Mouse (Mus musculus): ENCODE results near the gene Glg1. TPM values are rescaled to one million over a fixed set of nuclear protein-coding genes. Genes with fewer than 3 reads are reported as not detected.
A peak's percentile ranks its signal among the peaks of the same experiment; 100 is the strongest.

Glg1 gene
- total RNA-seq, 1 experiment from 2014 or later = 135 TPM

DNA sequence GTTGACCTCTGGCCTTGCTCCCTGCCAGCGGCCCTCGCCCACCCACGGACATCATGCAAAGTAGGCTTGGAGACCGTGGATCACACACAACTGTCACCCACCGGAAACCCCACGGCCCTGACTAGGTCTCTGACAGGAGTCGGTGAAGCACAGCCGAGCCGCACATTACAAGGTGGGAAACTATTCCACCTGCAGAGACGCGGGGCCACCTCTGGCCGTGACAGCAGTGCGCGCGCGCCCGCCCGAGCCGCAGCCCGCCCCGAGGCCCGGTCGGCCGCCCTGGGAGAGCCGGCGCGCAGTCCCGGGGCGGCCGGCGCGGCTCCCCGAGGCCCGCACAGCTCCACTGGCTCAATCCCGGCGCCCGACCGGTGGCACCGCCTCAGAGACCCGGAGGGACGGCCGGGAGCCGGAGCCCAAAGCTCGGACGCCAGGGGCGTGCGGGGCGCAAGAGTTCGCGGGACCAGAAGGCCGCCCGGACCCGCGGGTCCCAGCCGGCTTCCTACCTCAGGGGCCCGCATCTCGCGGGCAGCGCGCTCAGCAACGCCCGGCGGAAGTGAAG lies 114.0 kb downstream of the Glg1 start:
- DNase-seq = peak; percentile 16

GRCm38 (mm10) chr8:111142521-111142920 lies 116.5 kb downstream of the Glg1 start:
- no peak for DNase-seq

DNA sequence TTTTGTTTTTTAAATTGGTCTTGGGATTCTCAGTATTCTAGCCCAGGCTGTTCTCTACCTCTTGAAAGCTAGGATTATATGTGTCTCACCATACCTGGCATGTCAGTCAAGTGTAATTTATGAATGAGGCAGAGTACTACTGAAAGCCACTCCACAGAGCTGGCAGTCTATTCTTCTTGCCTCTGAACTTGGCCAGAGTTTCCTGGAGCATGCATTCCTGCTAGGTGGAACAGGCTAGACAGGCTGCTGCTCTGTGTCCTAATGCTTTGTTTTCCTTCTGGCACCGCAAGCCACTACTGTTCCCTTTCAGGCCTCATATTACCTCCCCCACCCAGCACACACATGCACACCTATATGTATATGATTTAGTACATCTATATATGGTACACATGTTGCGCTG lies 128.3 kb downstream of the Glg1 start:
- no peak for DNase-seq

GRCm38 (mm10) chr8:111119481-111119880 lies 139.5 kb downstream of the Glg1 start:
- DNase-seq = no peak

GRCm38 (mm10) chr8:111114891-111115290 lies 144.1 kb downstream of the Glg1 start:
- no peak for DNase-seq

Small RNAs within 50 kb of the gene (microRNA-seq; reads per million reads assigned to microRNA genes)
- gene Gm23193 = 0 reads per million in 2 experiments

Other genes with a start within 250 kb of the Glg1 start
- 9.3 and 12.4 TPM in 2 replicates for gene Ddx19b, start 227.5 kb downstream of the Glg1 start, total RNA-seq (2021)
- gene Aars, start 226.1 kb downstream of the Glg1 start, total RNA-seq (2021) = 163 and 173 TPM in 2 replicates
- not detected in 2 replicates for gene Exosc6, start 202.9 kb downstream of the Glg1 start, total RNA-seq (2021)
- gene Clec18a, start 166.8 kb downstream of the Glg1 start, total RNA-seq (2021) = not detected in 2 replicates
- 33.4 and 43.5 TPM in 2 replicates for gene Pdpr, start 164.6 kb downstream of the Glg1 start, total RNA-seq (2021)
- gene Rfwd3, start 41.0 kb upstream of the Glg1 start, total RNA-seq (2021) = 67.2 and 88.7 TPM in 2 replicates
- gene Mlkl, start 79.0 kb upstream of the Glg1 start, total RNA-seq (2021) = 20.7 and 27.5 TPM in 2 replicates
- gene Fa2h, start 134.6 kb upstream of the Glg1 start, total RNA-seq (2021) = 5.6 and 7.4 TPM in 2 replicates

Data from adrenal gland, postnatal 25 days (tissue).